Mouse (Mus musculus) testis, adult 2 months (tissue): ENCODE results near the gene Tln2.

Source experiments
- CTCF ChIP-seq: fragments of 200-500 bp; IDR thresholded peaks from 2 replicates; pipeline ENCODE4 v1.5.1; 2012; ENCODE audit warnings: low read depth, mild to moderate bottlenecking, inconsistent platforms, low read length, moderate library complexity; ENCODE audit not compliant: control insufficient read depth, insufficient read depth, insufficient replicate concordance
- POLR2A ChIP-seq: fragments of 200-500 bp; IDR thresholded peaks from 2 replicates; pipeline ENCODE4 v1.6.1; 2012; ENCODE audit warnings: low read depth, mild to moderate bottlenecking, inconsistent platforms, low read length, moderate library complexity; ENCODE audit not compliant: control insufficient read depth

- no peak for TF ChIP-seq POLR2A
- no peak for TF ChIP-seq CTCF
These were observed 283.1 kb downstream of the Tln2 start for GRCm38 (mm10) chr9:67276446-67276845.
